In the genomic region with DNA sequence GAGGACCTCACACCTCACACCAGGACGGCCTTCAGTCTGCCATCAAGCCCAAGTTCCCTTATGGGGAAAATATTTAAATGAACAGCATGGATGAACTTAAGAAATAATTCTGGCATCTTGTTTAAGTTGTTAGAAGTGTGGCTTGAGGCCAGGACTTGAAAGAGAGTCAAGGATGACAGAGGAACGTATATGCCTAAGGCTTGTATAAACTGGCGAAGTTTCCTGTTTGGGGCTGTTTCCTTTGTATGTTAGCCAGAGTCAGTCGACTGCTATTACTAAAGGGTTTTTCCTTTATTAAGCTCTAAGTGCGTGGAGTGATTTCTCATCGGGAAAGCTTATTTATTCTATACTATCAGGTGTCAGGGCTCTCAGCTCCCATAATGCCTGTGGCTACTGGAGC, we compare ENCODE assay signal across 20 mouse cellular contexts. TPM values are rescaled to one million over a fixed set of nuclear protein-coding genes. Genes with fewer than 3 reads are reported as not detected.
"Had no signal": no experiment of that assay in that cellular context is flagged by ENCODE, and none has a peak within 500 bp of the region (broad histone marks: within the 10 kb centered on the region; RNA-seq: fewer than 3 reads in every experiment).

No protein-coding gene starts in this region.

- H3K4me2 ChIP-seq: limb, embryonic 12.5 days; limb, embryonic 15.5 days; liver, embryonic 11.5 days; midbrain, embryonic 13.5 days; neural tube, embryonic 13.5 days had no signal

- ATAC-seq: intestine, embryonic 16.5 days; liver, postnatal 0 days; midbrain, embryonic 13.5 days; midbrain, embryonic 16.5 days had no signal

- H3K27me3 ChIP-seq: limb, embryonic 15.5 days; midbrain, embryonic 13.5 days; neural tube, embryonic 13.5 days had no signal

- H3K4me3 ChIP-seq: limb, embryonic 12.5 days; limb, embryonic 15.5 days; midbrain, embryonic 13.5 days; myocyte; neural tube, embryonic 13.5 days had no signal

- DNase-seq: kidney, adult 18-20 months; kidney, adult 9 months; kidney, postnatal 14 days; kidney, postnatal 4 days; left cerebral cortex, postnatal 4 days; liver, postnatal 0 days; lung, postnatal 36 days; retina, postnatal 1 day; thymus, adult 2 months; thymus, postnatal 14 days; thymus, postnatal 4 days had no signal

- H3K27ac ChIP-seq: limb, embryonic 12.5 days; limb, embryonic 15.5 days; liver, embryonic 14.5 days; midbrain, embryonic 13.5 days; neural tube, embryonic 13.5 days had no signal

- H3K36me3 ChIP-seq: limb, embryonic 12.5 days; limb, embryonic 15.5 days; midbrain, embryonic 13.5 days; neural tube, embryonic 13.5 days had no signal

- H3K9me3 ChIP-seq: limb, embryonic 12.5 days; limb, embryonic 15.5 days; neural tube, embryonic 13.5 days had no signal

- H3K9ac ChIP-seq: limb, embryonic 12.5 days; limb, embryonic 15.5 days; liver, embryonic 14.5 days; liver, postnatal 0 days; midbrain, embryonic 13.5 days; neural tube, embryonic 13.5 days had no signal

RNA-seq across cellular contexts. Expression of gene Slc13a3, which starts 25.8 kb away (rescaled TPM):
- polyA plus RNA-seq: limb, embryonic 12.5 days had no signal
